Mouse (Mus musculus) lung, embryonic 16.5 days (tissue): Measurements from ENCODE around the gene Vstm2b. TPM values are rescaled to one million over a fixed set of nuclear protein-coding genes. Genes with fewer than 3 reads are reported as not detected.

ENCODE experiments used
- ATAC-seq: fragments of 200-750 bp; cut with Nextera tagmentation; 2 replicates; pipeline ENCODE4 v1.8.0; 2017; ENCODE audit warnings: low read depth, mild to moderate bottlenecking, moderate library complexity
- H3K27ac ChIP-seq: fragments of 300-500 bp; sonication (generic); 2 replicates; pipeline ENCODE4 v1.5.1; 2014; ENCODE audit warnings: mild to moderate bottlenecking, control low read depth, low read length
- H3K27me3 ChIP-seq: fragments of 300-500 bp; sonication (generic); 2 replicates; pipeline ENCODE4 v1.6.1; 2014; ENCODE audit warnings: low read depth, low read length, mixed read lengths; ENCODE audit not compliant: control insufficient read depth, insufficient read depth
- H3K36me3 ChIP-seq: fragments of 300-500 bp; sonication (generic); 2 replicates; pipeline ENCODE4 v1.6.1; 2014; ENCODE audit warnings: low read length; ENCODE audit not compliant: control insufficient read depth, insufficient read depth
- H3K4me1 ChIP-seq: fragments of 300-500 bp; sonication (generic); replicated peaks from 2 replicates; pipeline ENCODE4 v1.6.1; 2014; ENCODE audit warnings: low read length, mixed read lengths; ENCODE audit not compliant: control insufficient read depth, insufficient read depth
- H3K4me2 ChIP-seq: fragments of 300-500 bp; sonication (generic); 2 replicates; pipeline ENCODE4 v1.6.1; 2014; ENCODE audit warnings: low read depth, low read length, control low read depth
- H3K4me3 ChIP-seq: fragments of 300-500 bp; sonication (generic); 2 replicates; pipeline ENCODE4 v1.5.1; 2014; ENCODE audit warnings: mild to moderate bottlenecking, low read length, control low read depth
- H3K9ac ChIP-seq: fragments of 300-500 bp; sonication (generic); 2 replicates; pipeline ENCODE4 v1.6.1; 2014; ENCODE audit warnings: low read length, control low read depth
- H3K9me3 ChIP-seq: fragments of 300-500 bp; sonication (generic); 2 replicates; pipeline ENCODE4 v1.6.1; 2016; ENCODE audit warnings: low read length; ENCODE audit not compliant: control insufficient read depth
- WGBS: fragments of 180-500 bp; shearing (Covaris S2); extraction: QIAGEN DNeasy Blood & Tissue Kit; methylation state at CpG from one replicate; pipeline ENCODE4 v1.1.7; 2014; 5-methylcytosine and 5-hydroxymethylcytosine counted together
- polyA plus RNA-seq: library from polyadenylated mRNA; unstranded; fragments of >200 nt; fragmentation: Nextera tagmentation; extraction: Ambion mirVana; gene quantifications from 2 replicates; pipeline ENCODE4 v1.2.1, GENCODE M21; 2015

The Vstm2b gene
- polyA plus RNA-seq, 1 experiment from 2014 or later, result 0.41 TPM

- no peak overlapping the region for H3K9ac ChIP-seq
- H3K4me1 ChIP-seq, result no peaks in the 10 kb centered on the region
- 47% methylated on average over 3 of the region's 3 CpGs for WGBS
- H3K36me3 ChIP-seq, result no peaks in the 10 kb centered on the region
- no peak overlapping the region for H3K27ac ChIP-seq
- no peak overlapping the region for H3K4me3 ChIP-seq
- ATAC-seq, result no peak
- no peaks in the 10 kb centered on the region for H3K27me3 ChIP-seq
- no peaks in the 10 kb centered on the region for H3K9me3 ChIP-seq
- H3K4me2 ChIP-seq, result no peak overlapping the region
Measured at GRCm38 (mm10) chr7:40942233-40942935, 44.3 kb downstream of the Vstm2b start.

Other genes with a start within 250 kb of the Vstm2b start
- not detected in 2 replicates for gene 4930433I11Rik, start 89.2 kb downstream of the Vstm2b start, polyA plus RNA-seq
- not detected in 2 replicates for gene Gm4884, start 134.4 kb downstream of the Vstm2b start, polyA plus RNA-seq